Mouse (Mus musculus) lung, embryonic 16.5 days (tissue): ENCODE measurements at regions not wholly inside any gene's neighbourhood (a gene's known extent, or its start where the extent isn't known, plus 50 kb on each side); places are given as distances from the start of the nearest gene placed in this dataset.

Source experiments
- ATAC-seq: fragments of 200-750 bp; cut with Nextera tagmentation; 2 replicates; pipeline ENCODE4 v1.8.0; 2017; ENCODE audit warnings: low read depth, mild to moderate bottlenecking, moderate library complexity
- H3K27ac ChIP-seq: fragments of 300-500 bp; sonication (generic); 2 replicates; pipeline ENCODE4 v1.5.1; 2014; ENCODE audit warnings: mild to moderate bottlenecking, control low read depth, low read length
- H3K27me3 ChIP-seq: fragments of 300-500 bp; sonication (generic); 2 replicates; pipeline ENCODE4 v1.6.1; 2014; ENCODE audit warnings: low read depth, low read length, mixed read lengths; ENCODE audit not compliant: control insufficient read depth, insufficient read depth
- H3K36me3 ChIP-seq: fragments of 300-500 bp; sonication (generic); 2 replicates; pipeline ENCODE4 v1.6.1; 2014; ENCODE audit warnings: low read length; ENCODE audit not compliant: control insufficient read depth, insufficient read depth
- H3K4me1 ChIP-seq: fragments of 300-500 bp; sonication (generic); replicated peaks from 2 replicates; pipeline ENCODE4 v1.6.1; 2014; ENCODE audit warnings: low read length, mixed read lengths; ENCODE audit not compliant: control insufficient read depth, insufficient read depth
- H3K4me2 ChIP-seq: fragments of 300-500 bp; sonication (generic); 2 replicates; pipeline ENCODE4 v1.6.1; 2014; ENCODE audit warnings: low read depth, low read length, control low read depth
- H3K4me3 ChIP-seq: fragments of 300-500 bp; sonication (generic); 2 replicates; pipeline ENCODE4 v1.5.1; 2014; ENCODE audit warnings: mild to moderate bottlenecking, low read length, control low read depth
- H3K9ac ChIP-seq: fragments of 300-500 bp; sonication (generic); 2 replicates; pipeline ENCODE4 v1.6.1; 2014; ENCODE audit warnings: low read length, control low read depth
- H3K9me3 ChIP-seq: fragments of 300-500 bp; sonication (generic); 2 replicates; pipeline ENCODE4 v1.6.1; 2016; ENCODE audit warnings: low read length; ENCODE audit not compliant: control insufficient read depth
- WGBS: fragments of 180-500 bp; shearing (Covaris S2); extraction: QIAGEN DNeasy Blood & Tissue Kit; methylation state at CpG from one replicate; pipeline ENCODE4 v1.1.7; 2014; 5-methylcytosine and 5-hydroxymethylcytosine counted together

DNA sequence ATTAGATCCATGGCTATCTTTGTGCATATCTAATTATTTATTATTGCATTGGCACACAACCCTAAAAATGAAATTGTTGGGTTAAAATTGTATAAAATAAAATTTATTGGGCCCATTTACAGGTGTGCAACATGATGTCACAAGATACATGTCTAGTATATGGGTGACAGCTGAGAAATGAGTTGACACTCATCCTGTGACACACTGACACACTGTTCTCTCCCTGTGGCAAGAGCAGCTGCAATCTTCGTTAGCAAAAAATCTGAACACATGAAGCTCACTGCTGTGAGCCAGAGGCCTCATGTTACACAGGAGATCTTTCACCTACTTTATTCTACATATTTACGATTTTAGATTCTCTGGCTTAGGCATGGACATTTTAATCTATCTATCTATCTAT, 170.6 kb downstream of the Mex3b start:
- H3K27ac ChIP-seq: no peak overlapping the region
- no peaks in the 10 kb centered on the region for H3K9me3 ChIP-seq
- no peaks in the 10 kb centered on the region for H3K4me1 ChIP-seq
- no peak for ATAC-seq
- no peak overlapping the region for H3K9ac ChIP-seq
- H3K4me3 ChIP-seq: no peak overlapping the region
- H3K36me3 ChIP-seq: no peaks in the 10 kb centered on the region
- H3K27me3 ChIP-seq: no peaks in the 10 kb centered on the region
- WGBS: 75% methylated on average over 2 of the region's 2 CpGs
- H3K4me2 ChIP-seq: no peak overlapping the region

DNA sequence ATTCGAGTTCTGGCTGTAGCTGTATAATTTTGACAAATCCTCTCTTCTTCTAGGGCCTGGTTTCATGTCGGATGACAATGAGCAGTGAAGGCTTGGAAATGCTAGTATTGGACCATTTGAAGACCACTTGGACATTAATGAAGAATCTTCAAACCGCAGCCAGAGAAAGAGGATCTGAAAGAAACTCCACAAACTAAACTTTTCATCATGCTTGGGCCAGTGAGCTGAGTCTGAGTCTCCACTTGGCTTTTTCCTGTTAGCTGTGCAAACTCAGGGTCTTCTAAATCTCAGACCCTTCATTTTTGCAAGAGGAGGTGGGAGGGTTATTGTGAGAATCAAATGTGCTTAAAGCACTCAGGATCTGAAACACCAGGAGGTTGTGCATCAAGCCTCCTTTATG, 176.6 kb downstream of the Mex3b start:
- no peak for ATAC-seq
- Histone ChIP-seq H3K27ac (no peak overlapping the region), H3K9ac (no peak overlapping the region), H3K4me1 (no peaks in the 10 kb centered on the region), H3K4me3 (no peak overlapping the region), H3K9me3 (no peaks in the 10 kb centered on the region), H3K4me2 (no peak overlapping the region), H3K27me3 (no peaks in the 10 kb centered on the region), H3K36me3 (no peaks in the 10 kb centered on the region)
- WGBS: 83% methylated on average over 3 of the region's 3 CpGs

DNA sequence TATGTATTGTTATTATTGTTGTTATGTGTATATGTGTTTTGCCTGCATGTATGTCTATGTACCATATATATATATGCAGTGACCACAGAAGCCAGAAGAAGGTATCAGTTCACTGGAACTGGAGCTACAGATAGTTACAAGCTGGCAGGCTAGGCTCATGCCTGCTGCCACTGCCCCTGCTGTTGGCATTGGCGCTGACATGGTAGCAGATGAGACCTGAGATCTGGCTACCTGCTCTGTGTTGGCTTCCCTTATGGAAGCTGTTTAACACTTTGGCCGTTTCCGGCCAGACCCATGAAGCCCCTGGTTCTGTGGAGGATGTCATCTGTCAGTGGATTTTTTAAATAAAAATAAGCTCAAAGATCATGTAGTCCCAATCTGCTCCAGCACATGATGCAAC, 178.1 kb downstream of the Mex3b start:
- Histone ChIP-seq H3K4me1 (no peaks in the 10 kb centered on the region), H3K27ac (no peak overlapping the region), H3K27me3 (no peaks in the 10 kb centered on the region), H3K9me3 (no peaks in the 10 kb centered on the region), H3K36me3 (no peaks in the 10 kb centered on the region), H3K4me3 (no peak overlapping the region), H3K9ac (no peak overlapping the region), H3K4me2 (no peak overlapping the region)
- WGBS: 82% methylated on average over 3 of the region's 3 CpGs
- no peak for ATAC-seq

DNA sequence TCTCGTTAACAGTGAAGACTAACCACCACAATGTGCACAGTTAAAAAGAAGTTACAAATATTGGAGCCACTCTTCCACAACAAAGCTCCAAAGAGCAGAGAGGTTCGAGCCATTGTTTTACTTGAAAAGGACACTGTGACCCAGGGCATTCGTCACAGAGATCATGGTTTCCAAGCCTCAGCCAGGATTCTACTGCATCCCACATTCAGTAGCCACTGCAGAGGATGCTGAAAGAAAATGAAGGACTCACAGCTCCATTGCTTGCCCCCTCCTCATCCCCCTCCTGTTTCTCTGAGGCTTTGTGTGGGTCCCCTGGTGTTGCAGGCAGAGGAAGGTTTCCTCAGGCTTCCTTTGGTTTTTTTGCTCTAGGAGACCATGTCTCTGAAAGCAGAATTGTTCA, 182.9 kb downstream of the Mex3b start:
- Histone ChIP-seq H3K36me3 (no peaks in the 10 kb centered on the region), H3K27me3 (no peaks in the 10 kb centered on the region), H3K9ac (no peak overlapping the region), H3K4me1 (no peaks in the 10 kb centered on the region), H3K27ac (no peak overlapping the region), H3K4me3 (no peak overlapping the region), H3K9me3 (no peaks in the 10 kb centered on the region), H3K4me2 (no peak overlapping the region)
- ATAC-seq: no peak
- 56% methylated on average over 3 of the region's 3 CpGs for WGBS

DNA sequence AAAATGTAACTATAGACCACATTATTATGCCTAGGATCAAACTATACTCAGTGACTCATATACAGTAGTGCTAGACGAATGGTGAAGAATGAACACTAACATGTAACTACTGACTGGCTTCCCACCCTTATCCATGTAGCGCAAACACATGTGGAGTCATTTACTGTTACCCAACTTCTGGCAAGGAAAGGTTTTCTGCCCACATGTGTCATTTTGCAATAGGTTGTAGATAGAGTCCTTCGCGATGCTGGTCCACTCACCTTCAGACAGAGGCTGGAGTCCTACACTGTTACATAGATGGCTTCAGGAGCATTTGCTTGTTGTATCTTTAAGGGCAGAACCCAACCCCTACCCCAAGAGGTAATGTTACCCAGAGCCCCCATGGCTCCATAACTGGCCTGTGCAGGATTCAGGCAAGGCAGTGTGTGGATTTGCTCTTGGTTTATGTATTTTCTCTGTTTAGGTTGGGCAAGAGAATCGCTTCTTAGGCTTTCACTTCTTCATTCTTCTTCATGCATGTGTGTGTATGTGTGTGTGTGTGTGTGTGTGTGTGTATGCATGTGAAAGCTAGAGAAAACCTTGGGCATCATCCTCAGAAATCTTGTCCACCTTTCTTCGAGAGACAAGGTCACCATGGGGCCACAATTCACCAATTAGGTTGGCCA, 183.8 kb downstream of the Mex3b start:
- 92% methylated on average over 6 of the region's 6 CpGs for WGBS
- Histone ChIP-seq H3K27me3 (no peaks in the 10 kb centered on the region), H3K9ac (no peak overlapping the region), H3K4me1 (no peaks in the 10 kb centered on the region), H3K27ac (no peak overlapping the region), H3K36me3 (no peaks in the 10 kb centered on the region), H3K9me3 (no peaks in the 10 kb centered on the region), H3K4me3 (no peak overlapping the region), H3K4me2 (no peak overlapping the region)
- ATAC-seq: no peak

DNA sequence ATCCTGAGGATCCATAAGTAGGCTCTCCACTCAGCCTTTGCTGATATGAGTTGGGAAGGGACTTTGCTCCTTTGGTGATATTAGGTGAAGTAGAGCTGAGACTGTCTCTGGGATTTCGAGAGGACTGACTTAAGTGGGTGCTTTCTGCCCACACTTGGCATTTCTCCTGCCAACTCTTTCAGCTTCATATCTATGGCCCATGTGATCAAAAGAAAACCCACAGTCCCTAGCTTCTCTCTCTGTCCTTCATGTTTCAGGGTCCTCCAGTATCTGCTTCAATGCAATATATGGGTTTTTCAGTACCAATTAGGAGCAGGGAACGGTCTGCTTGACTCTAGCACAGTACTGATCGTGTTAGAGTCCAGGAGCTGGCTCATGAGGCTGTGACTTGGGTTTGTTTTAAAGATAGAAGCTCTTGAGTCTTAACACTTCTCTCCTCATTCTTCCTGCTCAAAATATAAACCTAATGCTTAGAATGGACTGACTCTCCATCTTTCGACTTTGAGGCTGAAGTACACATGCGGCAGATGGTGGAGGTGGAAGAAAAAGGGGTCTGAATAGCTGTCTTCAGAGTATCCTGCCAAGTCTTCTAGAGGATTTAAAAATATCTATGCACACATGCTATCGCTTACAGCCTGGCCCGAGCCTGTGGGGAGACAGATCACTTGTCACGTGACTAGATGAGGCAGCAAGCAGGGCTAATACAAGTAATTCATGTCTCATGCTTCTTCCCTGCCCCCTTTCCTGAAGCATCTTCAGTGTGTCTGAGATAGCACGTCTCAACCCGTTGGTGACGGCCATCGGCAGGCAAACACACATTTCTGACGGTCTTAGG, 189.2 kb downstream of the Mex3b start:
- 47% methylated on average over 13 of the region's 13 CpGs for WGBS
- Histone ChIP-seq H3K4me2 (no peak overlapping the region), H3K4me1 (no peaks in the 10 kb centered on the region), H3K27ac (no peak overlapping the region), H3K27me3 (no peaks in the 10 kb centered on the region), H3K36me3 (no peaks in the 10 kb centered on the region), H3K4me3 (no peak overlapping the region), H3K9ac (no peak overlapping the region), H3K9me3 (no peaks in the 10 kb centered on the region)
- ATAC-seq: no peak

DNA sequence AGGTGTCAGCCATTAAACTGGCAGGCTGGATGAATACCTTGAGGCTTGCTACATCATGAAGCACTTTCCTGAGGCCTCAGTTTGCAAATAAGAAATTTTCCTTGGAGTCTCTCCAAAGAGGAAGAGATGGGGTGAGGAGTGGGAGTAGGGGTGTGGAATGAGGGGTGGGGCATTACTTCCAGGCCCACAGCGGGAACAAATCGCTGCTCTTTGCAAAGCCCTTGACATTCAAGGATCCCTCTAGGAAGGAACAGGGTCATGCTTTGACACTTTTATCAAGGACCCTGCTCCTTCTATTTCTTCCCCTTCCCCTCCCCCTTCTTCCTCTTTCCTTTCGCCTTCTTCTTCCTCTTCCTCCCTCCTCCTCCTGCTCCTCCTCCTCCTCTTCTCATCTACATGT, 193.2 kb downstream of the Mex3b start:
- no peak overlapping the region for H3K4me2 ChIP-seq
- H3K9ac ChIP-seq: no peak overlapping the region
- H3K36me3 ChIP-seq: no peaks in the 10 kb centered on the region
- H3K4me3 ChIP-seq: no peak overlapping the region
- H3K27ac ChIP-seq: no peak overlapping the region
- H3K27me3 ChIP-seq: no peaks in the 10 kb centered on the region
- H3K4me1 ChIP-seq: no peaks in the 10 kb centered on the region
- ATAC-seq: no peak
- WGBS: 18% methylated on average over 3 of the region's 3 CpGs
- H3K9me3 ChIP-seq: no peaks in the 10 kb centered on the region

DNA sequence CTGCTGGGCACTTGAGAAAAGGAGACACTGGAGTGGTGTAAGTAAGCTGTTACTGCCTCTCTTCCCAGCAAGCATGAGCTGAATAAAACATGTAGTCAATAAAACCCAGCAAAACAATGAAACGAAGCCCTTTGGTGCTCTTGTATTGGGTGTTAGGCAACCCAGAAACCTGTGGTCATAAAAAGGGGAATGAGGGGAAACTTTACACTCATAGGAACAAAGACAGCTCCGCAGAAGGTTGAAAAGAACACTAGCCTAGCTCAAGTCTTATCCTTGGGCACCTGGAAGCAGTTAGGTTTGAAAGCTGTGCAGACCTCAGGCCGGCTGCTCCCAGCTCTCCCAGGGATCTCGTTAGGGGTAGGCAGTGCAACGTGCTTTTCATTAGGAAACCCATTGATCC, 193.6 kb downstream of the Mex3b start:
- WGBS: 68% methylated on average over 5 of the region's 5 CpGs
- Histone ChIP-seq H3K27me3 (no peaks in the 10 kb centered on the region), H3K27ac (no peak overlapping the region), H3K36me3 (no peaks in the 10 kb centered on the region), H3K4me1 (no peaks in the 10 kb centered on the region), H3K4me3 (no peak overlapping the region), H3K9ac (no peak overlapping the region), H3K9me3 (no peaks in the 10 kb centered on the region), H3K4me2 (no peak overlapping the region)
- no peak for ATAC-seq

DNA sequence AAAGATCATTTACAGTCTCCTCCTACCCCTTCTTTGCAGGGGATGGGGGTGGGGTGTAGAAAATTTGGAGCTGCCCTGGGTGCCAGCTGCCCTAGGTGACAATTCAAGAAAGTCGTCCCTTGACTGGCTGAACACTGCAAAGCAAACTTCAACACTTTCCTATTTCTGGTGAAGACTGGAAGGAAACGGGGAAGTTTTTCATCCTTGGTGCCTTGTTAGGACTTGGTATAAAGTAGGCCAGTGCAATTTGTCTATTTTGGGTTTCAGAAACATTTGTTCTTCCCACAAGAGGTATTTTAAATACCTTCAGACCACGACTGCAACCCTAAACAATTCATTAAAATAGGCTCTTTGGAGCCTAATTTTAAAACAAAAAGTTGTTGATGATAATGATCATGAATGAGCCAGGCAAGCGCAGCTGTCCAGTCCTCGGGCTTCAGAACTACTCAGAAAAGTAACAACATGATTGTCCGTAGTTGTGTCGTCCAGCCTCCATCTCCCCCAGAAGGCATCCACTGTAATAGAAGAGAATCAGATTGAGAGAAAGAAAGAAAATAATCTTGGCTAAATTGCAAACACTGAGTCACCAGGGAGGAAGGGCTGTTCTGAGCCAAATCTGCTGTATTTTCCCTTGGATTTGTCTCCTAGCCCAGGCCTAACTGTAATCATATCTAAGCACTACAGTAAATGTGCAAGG, 194.2 kb downstream of the Mex3b start:
- Histone ChIP-seq H3K4me2 (no peak overlapping the region), H3K9ac (no peak overlapping the region), H3K27me3 (no peaks in the 10 kb centered on the region), H3K36me3 (no peaks in the 10 kb centered on the region), H3K4me1 (no peaks in the 10 kb centered on the region), H3K9me3 (no peaks in the 10 kb centered on the region), H3K4me3 (no peak overlapping the region), H3K27ac (no peak overlapping the region)
- WGBS: 74% methylated on average over 7 of the region's 7 CpGs
- no peak for ATAC-seq
